Mouse (Mus musculus): ENCODE measurements around the gene Slc17a9.
"Not testable (repeated sequence)": the region's sequence is repeated elsewhere in the genome, so short reads cannot be mapped to it uniquely, and the experiment has no call there.

The Slc17a9 gene

GRCm38 (mm10) chr2:180709923-180710272 is 15.2 kb upstream of the Slc17a9 start, which contains the start of the genes Dido1 and Gid8:
Gene Dido1, minus strand, starts transcription at chr2:180709999.
Gene Gid8, plus strand, starts transcription at chr2:180710117.
- peak; percentile 97 to 99 for DNase-seq (ENCODE audit: inconsistent age in 2 of 2, low spot score in 1 of 2)

- no peak for DNase-seq (ENCODE audit: inconsistent age in 2 of 2, low spot score in 1 of 2)
Measured at GRCm38 (mm10) chr2:180710276-180711155, 14.5 kb upstream of the Slc17a9 start.

GRCm38 (mm10) chr2:180711527-180711926 is 13.5 kb upstream of the Slc17a9 start:
- no peak for DNase-seq (ENCODE audit: inconsistent age in 2 of 2, low spot score in 1 of 2)

- DNase-seq (ENCODE audit: inconsistent age in 2 of 2, low spot score in 1 of 2): no peak
Measured at GRCm38 (mm10) chr2:180712037-180712689, 12.9 kb upstream of the Slc17a9 start.

GRCm38 (mm10) chr2:180722748-180723147 is 2.3 kb upstream of the Slc17a9 start:
- not testable (repeated sequence) for DNase-seq (ENCODE audit: inconsistent age in 2 of 2, low spot score in 1 of 2)

- DNase-seq (ENCODE audit: inconsistent age in 2 of 2, low spot score in 1 of 2): peak in 1 of 2 experiments; percentile 22
Measured at GRCm38 (mm10) chr2:180723865-180724264, 1.2 kb upstream of the Slc17a9 start.

- DNase-seq (ENCODE audit: inconsistent age in 2 of 2, low spot score in 1 of 2): no peak
Measured at GRCm38 (mm10) chr2:180725414-180725778, 333 bp downstream of the Slc17a9 start.

- no peak for DNase-seq (ENCODE audit: inconsistent age in 2 of 2, low spot score in 1 of 2)
Measured at GRCm38 (mm10) chr2:180725856-180726629, 980 bp downstream of the Slc17a9 start.

GRCm38 (mm10) chr2:180726658-180727442 is 1.8 kb downstream of the Slc17a9 start:
- peak in 1 of 2 experiments; percentile 38 for DNase-seq (ENCODE audit: inconsistent age in 2 of 2, low spot score in 1 of 2)

GRCm38 (mm10) chr2:180727613-180728021 is 2.6 kb downstream of the Slc17a9 start:
- DNase-seq (ENCODE audit: inconsistent age in 2 of 2, low spot score in 1 of 2): no peak

GRCm38 (mm10) chr2:180731036-180731435 is 6.0 kb downstream of the Slc17a9 start:
- DNase-seq (ENCODE audit: inconsistent age in 2 of 2, low spot score in 1 of 2): peak; percentile 33 to 69

- no peak for DNase-seq (ENCODE audit: inconsistent age in 2 of 2, low spot score in 1 of 2)
Measured at GRCm38 (mm10) chr2:180731984-180732383, 6.9 kb downstream of the Slc17a9 start.

- no peak for DNase-seq (ENCODE audit: inconsistent age in 2 of 2, low spot score in 1 of 2)
Measured at GRCm38 (mm10) chr2:180735232-180735631, 10.2 kb downstream of the Slc17a9 start.

GRCm38 (mm10) chr2:180737984-180738383 is 12.9 kb downstream of the Slc17a9 start:
- no peak for DNase-seq (ENCODE audit: inconsistent age in 2 of 2, low spot score in 1 of 2)

GRCm38 (mm10) chr2:180740349-180740748 is 15.3 kb downstream of the Slc17a9 start:
- no peak for DNase-seq (ENCODE audit: inconsistent age in 2 of 2, low spot score in 1 of 2)

GRCm38 (mm10) chr2:180741421-180741820 is 16.4 kb downstream of the Slc17a9 start:
- no peak for DNase-seq (ENCODE audit: inconsistent age in 2 of 2, low spot score in 1 of 2)

GRCm38 (mm10) chr2:180742820-180743219 is 17.8 kb downstream of the Slc17a9 start:
- no peak for DNase-seq (ENCODE audit: inconsistent age in 2 of 2, low spot score in 1 of 2)

GRCm38 (mm10) chr2:180743321-180743720 is 18.3 kb downstream of the Slc17a9 start:
- DNase-seq (ENCODE audit: inconsistent age in 2 of 2, low spot score in 1 of 2): no peak

- peak; percentile 81 to 94 for DNase-seq (ENCODE audit: inconsistent age in 2 of 2, low spot score in 1 of 2)
Measured at GRCm38 (mm10) chr2:180745248-180745927, 20.3 kb downstream of the Slc17a9 start.

GRCm38 (mm10) chr2:180746569-180747192 is 21.6 kb downstream of the Slc17a9 start:
- no peak for DNase-seq (ENCODE audit: inconsistent age in 2 of 2, low spot score in 1 of 2)

Data from adrenal gland, adult (tissue).